Mouse (Mus musculus): ENCODE data around the gene Galr3.

GRCm38 (mm10) chr15:79074913-79075532 is 33.3 kb downstream of the Galr3 start, which contains the start of gene Eif3l:
- TF ChIP-seq CTCF (IDR thresholded peaks at IDR 0.05 in 2 of 3, conservative IDR thresholded peaks at IDR 0.05 in 1 of 3; ENCODE audit: control insufficient read depth in 1 of 3, insufficient read depth in 1 of 3, low read depth in 2 of 3, low read length in 3 of 3, poor library complexity in 1 of 3, severe bottlenecking in 1 of 3) (0 out of 6 replicates have a peak, but pooled peaks of 2 of the 3 experiments have one; percentile 1 to 2), MAFK (IDR thresholded peaks at IDR 0.05; ENCODE audit: borderline replicate concordance, low read depth, low read length) (no peak), POLR2A (IDR thresholded peaks at IDR 0.05; ENCODE audit: control insufficient read depth in 1 of 2, insufficient read depth in 1 of 2, low read depth in 1 of 2, low read length in 2 of 2, poor library complexity in 1 of 2) (peak; percentile 61 to 94; a peak in 3 of 4 replicates), NRF1 (IDR thresholded peaks at IDR 0.05; ENCODE audit: insufficient read depth, low read depth, low read length, poor library complexity, severe bottlenecking) (peak; percentile 66), GATA1 (IDR thresholded peaks at IDR 0.05; ENCODE audit: low read depth, low read length) (0 out of 2 replicates have a peak, but pooled peaks have one; percentile 20), TAL1 (IDR thresholded peaks at IDR 0.05; ENCODE audit: low read length) (no peak)
